Mouse (Mus musculus): ENCODE data around the gene Ttc14. TPM values are rescaled to one million over a fixed set of nuclear protein-coding genes. Genes with fewer than 3 reads are reported as not detected.

Gene Ttc14
- polyA plus RNA-seq, 1 experiment, result 30.3 TPM

- H3K4me1 ChIP-seq (ENCODE audit: control insufficient read depth, insufficient read depth, low read length), result no peaks in the 10 kb centered on the region
- no peak overlapping the region for H3K4me3 ChIP-seq (replicated peaks; ENCODE audit: extremely low read depth, low read depth, low read length)
- DNase-seq, result no peak
- no peak for TF ChIP-seq POLR2A (IDR thresholded peaks at IDR 0.05; ENCODE audit: borderline replicate concordance, extremely low read depth, low read depth, low read length)
- no peak for TF ChIP-seq CTCF (IDR thresholded peaks at IDR 0.05; ENCODE audit: insufficient read depth, low read length)
- 67% methylated on average over 6 of the region's 6 CpGs for WGBS
These were observed 47.0 kb downstream of the Ttc14 start for GRCm38 (mm10) chr3:33846639-33847038.

- 76% methylated on average over 4 of the region's 4 CpGs for WGBS
- TF ChIP-seq CTCF (IDR thresholded peaks at IDR 0.05; ENCODE audit: insufficient read depth, low read length) (no peak), POLR2A (IDR thresholded peaks at IDR 0.05; ENCODE audit: borderline replicate concordance, extremely low read depth, low read depth, low read length) (no peak)
- DNase-seq, result no peak
- Histone ChIP-seq H3K4me1 (ENCODE audit: control insufficient read depth, insufficient read depth, low read length) (no peaks in the 10 kb centered on the region), H3K4me3 (replicated peaks; ENCODE audit: extremely low read depth, low read depth, low read length) (no peak overlapping the region)
These were observed 51.2 kb downstream of the Ttc14 start for GRCm38 (mm10) chr3:33850856-33851255.

- TF ChIP-seq CTCF (IDR thresholded peaks at IDR 0.05; ENCODE audit: insufficient read depth, low read length) (no peak), POLR2A (IDR thresholded peaks at IDR 0.05; ENCODE audit: borderline replicate concordance, extremely low read depth, low read depth, low read length) (no peak)
- H3K4me3 ChIP-seq (replicated peaks; ENCODE audit: extremely low read depth, low read depth, low read length), result no peak overlapping the region
- H3K4me1 ChIP-seq (ENCODE audit: control insufficient read depth, insufficient read depth, low read length), result no peaks in the 10 kb centered on the region
- DNase-seq, result no peak
- 30% methylated on average over 1 of the region's 1 CpGs for WGBS
These were observed 53.4 kb downstream of the Ttc14 start for GRCm38 (mm10) chr3:33853062-33853461.

GRCm38 (mm10) chr3:33858939-33859338, 59.3 kb downstream of the Ttc14 start:
- TF ChIP-seq POLR2A (IDR thresholded peaks at IDR 0.05; ENCODE audit: borderline replicate concordance, extremely low read depth, low read depth, low read length) (no peak), CTCF (IDR thresholded peaks at IDR 0.05; ENCODE audit: insufficient read depth, low read length) (no peak)
- DNase-seq, result no peak
- WGBS, result 72% methylated on average over 3 of the region's 3 CpGs
- Histone ChIP-seq H3K4me3 (replicated peaks; ENCODE audit: extremely low read depth, low read depth, low read length) (no peak overlapping the region), H3K4me1 (ENCODE audit: control insufficient read depth, insufficient read depth, low read length) (no peaks in the 10 kb centered on the region)

GRCm38 (mm10) chr3:33864000-33864540, 64.4 kb downstream of the Ttc14 start:
- Histone ChIP-seq H3K4me3 (replicated peaks; ENCODE audit: extremely low read depth, low read depth, low read length) (no peak overlapping the region), H3K4me1 (ENCODE audit: control insufficient read depth, insufficient read depth, low read length) (no peaks in the 10 kb centered on the region)
- no peak for TF ChIP-seq POLR2A (IDR thresholded peaks at IDR 0.05; ENCODE audit: borderline replicate concordance, extremely low read depth, low read depth, low read length)
- TF ChIP-seq CTCF (IDR thresholded peaks at IDR 0.05; ENCODE audit: insufficient read depth, low read length), result no peak
- no peak for DNase-seq

Other genes with a start within 250 kb of the Ttc14 start
- gene Ccdc39, start 44.5 kb downstream of the Ttc14 start, polyA plus RNA-seq (2012; rRNA removed), result 8.0 and 10.7 TPM in 2 replicates
- 6.7 and 13.9 TPM in 2 replicates for gene Fxr1, start 220.1 kb downstream of the Ttc14 start, polyA plus RNA-seq (2012; rRNA removed)

All from lung, adult 2 months (tissue).